Mouse (Mus musculus): Measurements from ENCODE around the gene Cep135. TPM values are rescaled to one million over a fixed set of nuclear protein-coding genes. Genes with fewer than 3 reads are reported as not detected.

The Cep135 gene
- 10.3 and 12.1 TPM in 2 replicates for polyA plus RNA-seq (2016; fragmentation: Nextera tagmentation; extraction: Ambion mirVana)

GRCm38 (mm10) chr5:76588551-76589283 lies at the start of gene Cep135:
Gene Cep135 (plus strand): TSS chr5:76588698.
- Histone ChIP-seq H3K27me3 (replicated peaks; ENCODE audit: low read depth, poor library complexity, severe bottlenecking) (no peaks in the 10 kb centered on the region), H3K36me3 (replicated peaks) (peaks cover 22% of the 10 kb centered on the region), H3K9me3 (no peaks in the 10 kb centered on the region), H3K27ac (replicated peaks) (peak within 1 kb of the TSS; percentile 96), H3K4me3 (peak within 1 kb of the TSS; percentile 84), H3K4me1 (peaks cover 10% of the 10 kb centered on the region)
- WGBS = under 1% methylated on average over 92 of the region's 92 CpGs
- DNase-seq (ENCODE audit: low spot score) = peak; percentile 93

GRCm38 (mm10) chr5:76540181-76540580 lies 48.3 kb upstream of the Cep135 start:
- Histone ChIP-seq H3K27ac (replicated peaks) (no peak overlapping the region), H3K36me3 (replicated peaks) (peaks cover 78% of the 10 kb centered on the region), H3K27me3 (replicated peaks; ENCODE audit: low read depth, poor library complexity, severe bottlenecking) (no peaks in the 10 kb centered on the region), H3K4me1 (no peaks in the 10 kb centered on the region), H3K9me3 (no peaks in the 10 kb centered on the region), H3K4me3 (no peak overlapping the region)
- DNase-seq (ENCODE audit: low spot score) = no peak
- WGBS = 84% methylated on average over 8 of the region's 8 CpGs

- Histone ChIP-seq H3K9me3 (no peaks in the 10 kb centered on the region), H3K4me1 (no peaks in the 10 kb centered on the region), H3K4me3 (no peak overlapping the region), H3K27ac (replicated peaks) (no peak overlapping the region), H3K27me3 (replicated peaks; ENCODE audit: low read depth, poor library complexity, severe bottlenecking) (no peaks in the 10 kb centered on the region), H3K36me3 (replicated peaks) (peaks cover 77% of the 10 kb centered on the region)
- DNase-seq (ENCODE audit: low spot score) = no peak
Observed at GRCm38 (mm10) chr5:76540842-76541241, 47.7 kb upstream of the Cep135 start.

GRCm38 (mm10) chr5:76543200-76543599 lies 45.3 kb upstream of the Cep135 start:
- WGBS = 92% methylated on average over 8 of the region's 8 CpGs
- DNase-seq (ENCODE audit: low spot score) = no peak
- peaks cover 68% of the 10 kb centered on the region for H3K36me3 ChIP-seq (replicated peaks)

GRCm38 (mm10) chr5:76550426-76550825 lies 38.1 kb upstream of the Cep135 start:
- Histone ChIP-seq H3K9me3 (no peaks in the 10 kb centered on the region), H3K36me3 (replicated peaks) (peaks cover 61% of the 10 kb centered on the region), H3K4me3 (no peak overlapping the region), H3K27ac (replicated peaks) (no peak overlapping the region), H3K4me1 (no peaks in the 10 kb centered on the region), H3K27me3 (replicated peaks; ENCODE audit: low read depth, poor library complexity, severe bottlenecking) (no peaks in the 10 kb centered on the region)
- DNase-seq (ENCODE audit: low spot score) = no peak
- 90% methylated on average over 8 of the region's 8 CpGs for WGBS

More at GRCm38 (mm10) chr5:76543200-76543599, 45.3 kb upstream of the Cep135 start:
- Histone ChIP-seq H3K4me3 (no peak overlapping the region), H3K9me3 (no peaks in the 10 kb centered on the region), H3K27me3 (replicated peaks; ENCODE audit: low read depth, poor library complexity, severe bottlenecking) (no peaks in the 10 kb centered on the region), H3K27ac (replicated peaks) (no peak overlapping the region), H3K4me1 (no peaks in the 10 kb centered on the region)

GRCm38 (mm10) chr5:76565321-76565720 lies 23.2 kb upstream of the Cep135 start:
- no peaks in the 10 kb centered on the region for H3K27me3 ChIP-seq (replicated peaks; ENCODE audit: low read depth, poor library complexity, severe bottlenecking)
- peaks cover 92% of the 10 kb centered on the region for H3K36me3 ChIP-seq (replicated peaks)
- DNase-seq (ENCODE audit: low spot score) = peak; percentile 69
- no peaks in the 10 kb centered on the region for H3K9me3 ChIP-seq
- H3K4me3 ChIP-seq = no peak overlapping the region
- 24% methylated on average over 3 of the region's 3 CpGs for WGBS
- H3K4me1 ChIP-seq = no peaks in the 10 kb centered on the region
- H3K27ac ChIP-seq (replicated peaks) = no peak overlapping the region

GRCm38 (mm10) chr5:76574251-76574650 lies 14.2 kb upstream of the Cep135 start:
- H3K4me1 ChIP-seq = no peaks in the 10 kb centered on the region
- WGBS = 69% methylated on average over 7 of the region's 7 CpGs
- H3K27ac ChIP-seq (replicated peaks) = no peak overlapping the region

GRCm38 (mm10) chr5:76577026-76577425 lies 11.5 kb upstream of the Cep135 start:
- 45% methylated on average over 3 of the region's 3 CpGs for WGBS
- Histone ChIP-seq H3K4me3 (no peak overlapping the region), H3K27ac (replicated peaks) (no peak overlapping the region), H3K4me1 (no peaks in the 10 kb centered on the region), H3K9me3 (0 out of 2 replicates have a peak, but pooled peaks cover 4% of the 10 kb centered on the region), H3K27me3 (replicated peaks; ENCODE audit: low read depth, poor library complexity, severe bottlenecking) (no peaks in the 10 kb centered on the region), H3K36me3 (replicated peaks) (no peaks in the 10 kb centered on the region; the same call in 1 of the 2 replicates)
- peak; percentile 38 for DNase-seq (ENCODE audit: low spot score)

More at GRCm38 (mm10) chr5:76574251-76574650, 14.2 kb upstream of the Cep135 start:
- Histone ChIP-seq H3K4me3 (no peak overlapping the region), H3K9me3 (0 out of 2 replicates have a peak, but pooled peaks cover 4% of the 10 kb centered on the region), H3K36me3 (replicated peaks) (peaks cover 27% of the 10 kb centered on the region), H3K27me3 (replicated peaks; ENCODE audit: low read depth, poor library complexity, severe bottlenecking) (no peaks in the 10 kb centered on the region)
- DNase-seq (ENCODE audit: low spot score) = no peak

GRCm38 (mm10) chr5:76585378-76585777 lies 3.1 kb upstream of the Cep135 start:
- Histone ChIP-seq H3K27me3 (replicated peaks; ENCODE audit: low read depth, poor library complexity, severe bottlenecking) (no peaks in the 10 kb centered on the region), H3K9me3 (no peaks in the 10 kb centered on the region), H3K36me3 (replicated peaks) (no peaks in the 10 kb centered on the region), H3K27ac (replicated peaks) (no peak overlapping the region), H3K4me3 (no peak overlapping the region), H3K4me1 (peaks cover 10% of the 10 kb centered on the region)
- no peak for DNase-seq (ENCODE audit: low spot score)
- 88% methylated on average over 2 of the region's 2 CpGs for WGBS

GRCm38 (mm10) chr5:76589311-76589710 lies 813 bp downstream of the Cep135 start:
- Histone ChIP-seq H3K4me3 (peak overlapping the region; percentile 84), H3K27ac (replicated peaks) (peak overlapping the region; percentile 96), H3K36me3 (replicated peaks) (peaks cover 28% of the 10 kb centered on the region), H3K9me3 (no peaks in the 10 kb centered on the region), H3K4me1 (peaks cover 10% of the 10 kb centered on the region), H3K27me3 (replicated peaks; ENCODE audit: low read depth, poor library complexity, severe bottlenecking) (no peaks in the 10 kb centered on the region)
- DNase-seq (ENCODE audit: low spot score) = peak; percentile 12
- 7% methylated on average over 7 of the region's 7 CpGs for WGBS

GRCm38 (mm10) chr5:76590009-76590408 lies 1.5 kb downstream of the Cep135 start:
- Histone ChIP-seq H3K27me3 (replicated peaks; ENCODE audit: low read depth, poor library complexity, severe bottlenecking) (no peaks in the 10 kb centered on the region), H3K36me3 (replicated peaks) (peaks cover 35% of the 10 kb centered on the region), H3K4me1 (peaks cover 10% of the 10 kb centered on the region), H3K27ac (replicated peaks) (no peak overlapping the region), H3K9me3 (no peaks in the 10 kb centered on the region), H3K4me3 (peak overlapping the region; percentile 84)
- 78% methylated on average over 2 of the region's 2 CpGs for WGBS
- DNase-seq (ENCODE audit: low spot score) = no peak

GRCm38 (mm10) chr5:76591885-76592284 lies 3.4 kb downstream of the Cep135 start:
- no peak for DNase-seq (ENCODE audit: low spot score)
- Histone ChIP-seq H3K4me1 (peaks cover 10% of the 10 kb centered on the region), H3K4me3 (no peak overlapping the region), H3K27me3 (replicated peaks; ENCODE audit: low read depth, poor library complexity, severe bottlenecking) (no peaks in the 10 kb centered on the region), H3K27ac (replicated peaks) (no peak overlapping the region), H3K36me3 (replicated peaks) (peaks cover 54% of the 10 kb centered on the region), H3K9me3 (no peaks in the 10 kb centered on the region)
- WGBS = 53% methylated on average over 9 of the region's 9 CpGs

- WGBS = 94% methylated on average over 8 of the region's 8 CpGs
- no peaks in the 10 kb centered on the region for H3K9me3 ChIP-seq
- DNase-seq (ENCODE audit: low spot score) = no peak
- no peaks in the 10 kb centered on the region for H3K4me1 ChIP-seq
- H3K27ac ChIP-seq (replicated peaks) = no peak overlapping the region
- no peaks in the 10 kb centered on the region for H3K27me3 ChIP-seq (replicated peaks; ENCODE audit: low read depth, poor library complexity, severe bottlenecking)
- no peak overlapping the region for H3K4me3 ChIP-seq
- peaks cover 97% of the 10 kb centered on the region for H3K36me3 ChIP-seq (replicated peaks)
Observed at GRCm38 (mm10) chr5:76609702-76610370, 21.3 kb downstream of the Cep135 start.
